ENCODE assay signal across 18 mouse cellular contexts in the genomic region with DNA sequence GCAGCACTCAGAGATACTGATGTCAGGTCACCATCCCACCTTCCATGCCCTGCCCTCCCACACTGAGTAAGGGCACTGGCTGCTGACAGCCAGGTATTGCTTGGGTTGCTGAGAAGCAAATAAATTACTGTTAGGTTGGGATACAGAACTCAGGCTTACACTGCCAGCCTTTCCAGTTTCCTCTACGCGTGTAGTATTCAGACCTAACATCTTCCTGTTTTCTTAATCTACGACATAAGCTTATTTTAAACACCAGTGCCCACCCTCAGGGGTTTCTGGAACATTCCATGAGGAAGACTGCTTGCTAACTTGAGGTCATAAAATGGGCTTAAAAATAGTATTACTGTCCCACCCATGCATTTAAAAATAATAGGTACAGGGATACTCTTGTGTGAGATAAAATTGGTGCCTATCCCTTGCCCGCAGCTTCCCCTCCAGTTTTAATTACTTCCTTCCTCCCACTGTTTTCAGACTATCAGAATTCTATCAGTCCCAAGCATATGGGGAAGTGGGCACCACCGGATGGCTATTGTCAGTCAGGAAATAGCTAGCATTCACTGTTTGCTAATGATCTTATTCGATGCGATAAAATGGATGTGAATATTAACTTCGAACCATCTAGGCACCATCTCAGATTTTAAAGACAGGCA.
DNase-seq lines count a peak whose midpoint lies in the region; ATAC-seq and TF ChIP-seq lines count a peak whose summit lies in the region.
"Had no signal": no experiment of that assay in that cellular context is flagged by ENCODE, and none has a peak within 500 bp of the region (broad histone marks: within the 10 kb centered on the region; RNA-seq: fewer than 3 reads in every experiment).

No protein-coding gene starts in this region.

- TF ChIP-seq CTCF in kidney, adult 2 months (conservative IDR thresholded peaks at IDR 0.05; ENCODE audit: insufficient read depth, insufficient read length, low read depth, low read length), result no peak
- TF ChIP-seq CTCF in lung, postnatal 0 days (IDR thresholded peaks at IDR 0.05), result no peak

- DNase-seq in kidney, adult 2 months, result no peak
- peak; percentile 68 for DNase-seq in lung, postnatal 0 days (ENCODE audit: low spot score)
- no peak for DNase-seq in layer of hippocampus, postnatal 36 days
- DNase-seq in ovary, postnatal 10 days (ENCODE audit: low spot score), result no peak
- DNase-seq: cerebellum, postnatal 14 days; heart, adult 11 months; heart, postnatal 14 days; kidney, adult 8-10 months; left cerebral cortex, postnatal 4 days; liver, embryonic 13.5 days; thymus, adult 2 months had no signal

- TF ChIP-seq POLR2A in kidney, adult 2 months (IDR thresholded peaks at IDR 0.05; ENCODE audit: low read depth, low read length), result no peak

- no peaks in the 10 kb centered on the region for H3K9me3 ChIP-seq in kidney, embryonic 16.5 days (ENCODE audit: low read length)
- no peaks in the 10 kb centered on the region for H3K9me3 ChIP-seq in lung, postnatal 0 days (ENCODE audit: low read length)
- H3K9me3 ChIP-seq: forebrain, embryonic 15.5 days; liver, embryonic 13.5 days; midbrain, embryonic 10.5 days; neural tube, embryonic 12.5 days; stomach, embryonic 15.5 days had no signal

- 70% methylated on average over 8 of the region's 8 CpGs for WGBS in kidney, embryonic 16.5 days
- 63% methylated on average over 8 of the region's 8 CpGs for WGBS in kidney, adult 2 months
- WGBS in lung, postnatal 0 days, result 53% methylated on average over 8 of the region's 8 CpGs

- no peak overlapping the region for H3K9ac ChIP-seq in kidney, embryonic 16.5 days (replicated peaks; ENCODE audit: low read length)
- H3K9ac ChIP-seq in lung, postnatal 0 days (replicated peaks; ENCODE audit: low read depth), result no peak overlapping the region
- H3K9ac ChIP-seq: forebrain, embryonic 15.5 days; liver, embryonic 13.5 days; neural tube, embryonic 12.5 days; stomach, embryonic 15.5 days had no signal

- H3K4me2 ChIP-seq in kidney, embryonic 16.5 days (replicated peaks; ENCODE audit: low read depth, low read length), result no peak overlapping the region
- H3K4me2 ChIP-seq in lung, postnatal 0 days (replicated peaks; ENCODE audit: low read depth, low read length), result no peak overlapping the region
- H3K4me2 ChIP-seq: forebrain, embryonic 15.5 days; liver, embryonic 13.5 days; neural tube, embryonic 12.5 days; stomach, embryonic 15.5 days had no signal

- no peaks in the 10 kb centered on the region for H3K36me3 ChIP-seq in kidney, embryonic 16.5 days (ENCODE audit: insufficient read depth, low read length)
- no peaks in the 10 kb centered on the region for H3K36me3 ChIP-seq in kidney, adult 2 months (ENCODE audit: control insufficient read depth, insufficient read depth, low read length)
- H3K36me3 ChIP-seq in lung, postnatal 0 days (ENCODE audit: insufficient read depth, low read length), result no peaks in the 10 kb centered on the region
- H3K36me3 ChIP-seq: forebrain, embryonic 15.5 days; liver, embryonic 13.5 days; midbrain, embryonic 10.5 days; neural tube, embryonic 12.5 days; stomach, embryonic 15.5 days had no signal

- no peaks in the 10 kb centered on the region for H3K4me1 ChIP-seq in kidney, embryonic 16.5 days (ENCODE audit: insufficient read depth, low read length)
- H3K4me1 ChIP-seq in kidney, adult 2 months (ENCODE audit: control insufficient read depth, insufficient read depth, low read length), result no peaks in the 10 kb centered on the region
- H3K4me1 ChIP-seq in lung, postnatal 0 days (ENCODE audit: insufficient read depth, low read depth, low read length), result no peaks in the 10 kb centered on the region
- H3K4me1 ChIP-seq: forebrain, embryonic 15.5 days; liver, embryonic 13.5 days; neural tube, embryonic 12.5 days; stomach, embryonic 15.5 days had no signal

- no peak overlapping the region for H3K4me3 ChIP-seq in kidney, embryonic 16.5 days (ENCODE audit: low read length)
- H3K4me3 ChIP-seq in kidney, adult 2 months (ENCODE audit: insufficient read depth, low read depth, low read length), result no peak overlapping the region
- no peak overlapping the region for H3K4me3 ChIP-seq in lung, postnatal 0 days (ENCODE audit: low read depth, low read length)
- H3K4me3 ChIP-seq: forebrain, embryonic 15.5 days; liver, embryonic 13.5 days; midbrain, embryonic 10.5 days; neural tube, embryonic 12.5 days; stomach, embryonic 15.5 days had no signal

- TF ChIP-seq EP300 in lung, postnatal 0 days (IDR thresholded peaks at IDR 0.05), result peak; percentile 99

- no peaks in the 10 kb centered on the region for H3K27me3 ChIP-seq in kidney, embryonic 16.5 days (ENCODE audit: insufficient read depth, low read length)
- no peaks in the 10 kb centered on the region for H3K27me3 ChIP-seq in kidney, adult 2 months (replicated peaks; ENCODE audit: control insufficient read depth, insufficient read depth, low read length)
- no peaks in the 10 kb centered on the region for H3K27me3 ChIP-seq in lung, postnatal 0 days (replicated peaks; ENCODE audit: insufficient read depth, low read length)
- H3K27me3 ChIP-seq: forebrain, embryonic 15.5 days; liver, embryonic 13.5 days; neural tube, embryonic 12.5 days; stomach, embryonic 15.5 days had no signal

- ATAC-seq in kidney, embryonic 16.5 days (ENCODE audit: low FRiP score, low TSS enrichment), result no peak
- ATAC-seq in common myeloid progenitor, adult 5-6 weeks (replicated peaks; ENCODE audit: low read depth, poor library complexity, severe bottlenecking), result peak; percentile 94
- ATAC-seq in lung, postnatal 0 days, result peak; percentile 93
- ATAC-seq in megakaryocyte progenitor cell, adult 5-6 weeks (replicated peaks; ENCODE audit: poor library complexity), result peak; percentile 93
- ATAC-seq: forebrain, embryonic 15.5 days had no signal

- H3K27ac ChIP-seq in kidney, embryonic 16.5 days (ENCODE audit: low read length), result peak overlapping the region; percentile 8; the same call in 1 of the 2 replicates
- no peak overlapping the region for H3K27ac ChIP-seq in kidney, adult 2 months (ENCODE audit: insufficient read depth, low read depth, low read length)
- peak overlapping the region; percentile 69 for H3K27ac ChIP-seq in lung, postnatal 0 days (ENCODE audit: low read length)
- H3K27ac ChIP-seq: forebrain, embryonic 15.5 days; liver, embryonic 13.5 days; midbrain, embryonic 10.5 days; neural tube, embryonic 12.5 days; stomach, embryonic 15.5 days had no signal
